Mouse (Mus musculus) erythroblast, embryonic 14.5 days (primary cell): ENCODE measurements at regions not wholly inside any gene's neighbourhood (a gene's known extent, or its start where the extent isn't known, plus 50 kb on each side); places are given as distances from the start of the nearest gene placed in this dataset.

Experiments used
- GATA1 ChIP-seq: IDR thresholded peaks from 2 replicates; pipeline ENCODE4 v1.6.1; 2012; ENCODE audit warnings: low read length, inconsistent platforms, mixed read lengths
- TAL1 ChIP-seq: IDR thresholded peaks from 3 replicates; pipeline ENCODE4 v1.6.1; 2012; ENCODE audit warnings: low read length, inconsistent platforms, mixed read lengths

- TF ChIP-seq GATA1: no peak
- TF ChIP-seq TAL1: no peak
Measured at GRCm38 (mm10) chr14:76819690-76820089, 216.9 kb upstream of the Ccdc122 start.
